Mouse (Mus musculus): Measurements from ENCODE around the gene Brd3. TPM values are rescaled to one million over a fixed set of nuclear protein-coding genes. Genes with fewer than 3 reads are reported as not detected.

The Brd3 gene
- polyA plus RNA-seq, 1 experiment, result 14.9 TPM

- no peaks in the 10 kb centered on the region for H3K36me3 ChIP-seq (ENCODE audit: control insufficient read depth, insufficient read depth, low read length)
- WGBS, result 78% methylated on average over 3 of the region's 3 CpGs
- peaks cover 46% of the 10 kb centered on the region for H3K4me1 ChIP-seq (ENCODE audit: control insufficient read depth, insufficient read depth, insufficient read length, low read length)
- no peaks in the 10 kb centered on the region for H3K27me3 ChIP-seq (ENCODE audit: control insufficient read depth, insufficient read depth, low read length)
- H3K27ac ChIP-seq (ENCODE audit: insufficient read depth, low read depth, low read length), result no peak overlapping the region
- no peak overlapping the region for H3K4me3 ChIP-seq (ENCODE audit: low read depth, low read length)
- TF ChIP-seq CTCF (IDR thresholded peaks at IDR 0.05; ENCODE audit: extremely low read depth, insufficient read length, insufficient replicate concordance, low read depth, low read length) (no peak), POLR2A (IDR thresholded peaks at IDR 0.05; ENCODE audit: low read depth, low read length) (no peak)
Measured at GRCm38 (mm10) chr2:27408194-27408593, 99.3 kb downstream of the Brd3 start.

- TF ChIP-seq CTCF (IDR thresholded peaks at IDR 0.05; ENCODE audit: extremely low read depth, insufficient read length, insufficient replicate concordance, low read depth, low read length) (no peak), POLR2A (IDR thresholded peaks at IDR 0.05; ENCODE audit: low read depth, low read length) (no peak)
- no peak overlapping the region for H3K4me3 ChIP-seq (ENCODE audit: low read depth, low read length)
Measured at GRCm38 (mm10) chr2:27406928-27407327, 100.5 kb downstream of the Brd3 start.

GRCm38 (mm10) chr2:27405094-27405884 is 102.2 kb downstream of the Brd3 start:
- Histone ChIP-seq H3K36me3 (ENCODE audit: control insufficient read depth, insufficient read depth, low read length) (no peaks in the 10 kb centered on the region), H3K4me1 (ENCODE audit: control insufficient read depth, insufficient read depth, insufficient read length, low read length) (peaks cover 36% of the 10 kb centered on the region), H3K27me3 (ENCODE audit: control insufficient read depth, insufficient read depth, low read length) (no peaks in the 10 kb centered on the region), H3K27ac (ENCODE audit: insufficient read depth, low read depth, low read length) (peak overlapping the region; percentile 85; the same call in 1 of the 2 replicates), H3K4me3 (ENCODE audit: low read depth, low read length) (no peak overlapping the region)
- WGBS, result 47% methylated on average over 5 of the region's 5 CpGs
- TF ChIP-seq CTCF (IDR thresholded peaks at IDR 0.05; ENCODE audit: extremely low read depth, insufficient read length, insufficient replicate concordance, low read depth, low read length) (no peak), POLR2A (IDR thresholded peaks at IDR 0.05; ENCODE audit: low read depth, low read length) (no peak)

More at GRCm38 (mm10) chr2:27406928-27407327, 100.5 kb downstream of the Brd3 start:
- Histone ChIP-seq H3K4me1 (ENCODE audit: control insufficient read depth, insufficient read depth, insufficient read length, low read length) (peaks cover 47% of the 10 kb centered on the region), H3K27me3 (ENCODE audit: control insufficient read depth, insufficient read depth, low read length) (no peaks in the 10 kb centered on the region), H3K27ac (ENCODE audit: insufficient read depth, low read depth, low read length) (no peak overlapping the region), H3K36me3 (ENCODE audit: control insufficient read depth, insufficient read depth, low read length) (no peaks in the 10 kb centered on the region)
- WGBS, result 84% methylated on average over 5 of the region's 5 CpGs

- WGBS, result 46% methylated on average over 6 of the region's 6 CpGs
- Histone ChIP-seq H3K4me3 (ENCODE audit: low read depth, low read length) (no peak overlapping the region), H3K27ac (ENCODE audit: insufficient read depth, low read depth, low read length) (peak overlapping the region; percentile 85), H3K27me3 (ENCODE audit: control insufficient read depth, insufficient read depth, low read length) (no peaks in the 10 kb centered on the region), H3K36me3 (ENCODE audit: control insufficient read depth, insufficient read depth, low read length) (no peaks in the 10 kb centered on the region), H3K4me1 (ENCODE audit: control insufficient read depth, insufficient read depth, insufficient read length, low read length) (peaks cover 36% of the 10 kb centered on the region)
- TF ChIP-seq CTCF (IDR thresholded peaks at IDR 0.05; ENCODE audit: extremely low read depth, insufficient read length, insufficient replicate concordance, low read depth, low read length) (no peak), POLR2A (IDR thresholded peaks at IDR 0.05; ENCODE audit: low read depth, low read length) (no peak)
Measured at GRCm38 (mm10) chr2:27404375-27405093, 102.9 kb downstream of the Brd3 start.

GRCm38 (mm10) chr2:27401544-27401943 is 105.9 kb downstream of the Brd3 start:
- no peak overlapping the region for H3K4me3 ChIP-seq (ENCODE audit: low read depth, low read length)
- peaks cover 29% of the 10 kb centered on the region for H3K4me1 ChIP-seq (ENCODE audit: control insufficient read depth, insufficient read depth, insufficient read length, low read length)
- H3K27ac ChIP-seq (ENCODE audit: insufficient read depth, low read depth, low read length), result no peak overlapping the region
- WGBS, result 61% methylated on average over 2 of the region's 2 CpGs
- H3K36me3 ChIP-seq (ENCODE audit: control insufficient read depth, insufficient read depth, low read length), result no peaks in the 10 kb centered on the region
- TF ChIP-seq CTCF (IDR thresholded peaks at IDR 0.05; ENCODE audit: extremely low read depth, insufficient read length, insufficient replicate concordance, low read depth, low read length), result no peak
- no peak for TF ChIP-seq POLR2A (IDR thresholded peaks at IDR 0.05; ENCODE audit: low read depth, low read length)
- H3K27me3 ChIP-seq (ENCODE audit: control insufficient read depth, insufficient read depth, low read length), result no peaks in the 10 kb centered on the region

- Histone ChIP-seq H3K4me3 (ENCODE audit: low read depth, low read length) (no peak overlapping the region), H3K36me3 (ENCODE audit: control insufficient read depth, insufficient read depth, low read length) (no peaks in the 10 kb centered on the region), H3K27ac (ENCODE audit: insufficient read depth, low read depth, low read length) (no peak overlapping the region), H3K27me3 (ENCODE audit: control insufficient read depth, insufficient read depth, low read length) (no peaks in the 10 kb centered on the region), H3K4me1 (ENCODE audit: control insufficient read depth, insufficient read depth, insufficient read length, low read length) (peaks cover 32% of the 10 kb centered on the region)
- TF ChIP-seq POLR2A (IDR thresholded peaks at IDR 0.05; ENCODE audit: low read depth, low read length) (no peak), CTCF (IDR thresholded peaks at IDR 0.05; ENCODE audit: extremely low read depth, insufficient read length, insufficient replicate concordance, low read depth, low read length) (no peak)
- 91% methylated on average over 2 of the region's 2 CpGs for WGBS
Measured at GRCm38 (mm10) chr2:27400083-27400482, 107.4 kb downstream of the Brd3 start.
